Mouse (Mus musculus) hindbrain, embryonic 16.5 days (tissue): Measurements from ENCODE around the gene Mageb1. TPM values are rescaled to one million over a fixed set of nuclear protein-coding genes. Genes with fewer than 3 reads are reported as not detected.
"Not testable (repeated sequence)": the region's sequence is repeated elsewhere in the genome, so short reads cannot be mapped to it uniquely, and the experiment has no call there.

ENCODE experiments used
- ATAC-seq: fragments of 200-750 bp; cut with Nextera tagmentation; 2 replicates; pipeline ENCODE4 v1.8.0; 2017; ENCODE audit warnings: moderate TSS enrichment, moderate library complexity
- H3K27ac ChIP-seq: fragments of 300-500 bp; sonication (generic); 2 replicates; pipeline ENCODE4 v1.5.1; 2014; ENCODE audit warnings: low read depth, mild to moderate bottlenecking, control low read depth, low read length, moderate library complexity
- H3K27me3 ChIP-seq: fragments of 300-500 bp; sonication (generic); replicated peaks from 2 replicates; pipeline ENCODE4 v1.6.1; 2014; ENCODE audit warnings: low read length; ENCODE audit not compliant: control insufficient read depth, insufficient read depth
- H3K36me3 ChIP-seq: fragments of 300-500 bp; sonication (generic); 2 replicates; pipeline ENCODE4 v1.6.1; 2014; ENCODE audit warnings: mild to moderate bottlenecking, low read length, moderate library complexity, mixed read lengths; ENCODE audit not compliant: control insufficient read depth, insufficient read depth
- H3K4me1 ChIP-seq: fragments of 300-500 bp; sonication (generic); 2 replicates; pipeline ENCODE4 v1.6.1; 2014; ENCODE audit warnings: low read depth, low read length; ENCODE audit not compliant: control insufficient read depth, insufficient read depth
- H3K4me2 ChIP-seq: fragments of 300-500 bp; sonication (generic); 2 replicates; pipeline ENCODE4 v1.6.1; 2014; ENCODE audit warnings: mild to moderate bottlenecking, low read length, control low read depth, moderate library complexity
- H3K4me3 ChIP-seq: fragments of 300-500 bp; sonication (generic); 2 replicates; pipeline ENCODE4 v1.5.1; 2014; ENCODE audit warnings: mild to moderate bottlenecking, low read length, control low read depth, moderate library complexity
- H3K9ac ChIP-seq: fragments of 300-500 bp; sonication (generic); 2 replicates; pipeline ENCODE4 v1.6.1; 2014; ENCODE audit warnings: low read depth, mild to moderate bottlenecking, control low read depth, low read length, moderate library complexity
- H3K9me3 ChIP-seq: fragments of 300-500 bp; sonication (generic); 2 replicates; pipeline ENCODE4 v1.6.1; 2014; ENCODE audit warnings: mild to moderate bottlenecking, low read length, moderate library complexity; ENCODE audit not compliant: control insufficient read depth
- WGBS: fragments of 180-500 bp; shearing (Covaris S2); extraction: QIAGEN DNeasy Blood & Tissue Kit; methylation state at CpG from one replicate; pipeline ENCODE4 v1.1.7; 2014; 5-methylcytosine and 5-hydroxymethylcytosine counted together
- polyA plus RNA-seq: library from polyadenylated mRNA; unstranded; fragments of >200 nt; fragmentation: Nextera tagmentation; extraction: Ambion mirVana; gene quantifications from 2 replicates; pipeline ENCODE4 v1.2.1, GENCODE M21; 2015

Gene Mageb1
- not detected in 2 replicates for polyA plus RNA-seq

DNA sequence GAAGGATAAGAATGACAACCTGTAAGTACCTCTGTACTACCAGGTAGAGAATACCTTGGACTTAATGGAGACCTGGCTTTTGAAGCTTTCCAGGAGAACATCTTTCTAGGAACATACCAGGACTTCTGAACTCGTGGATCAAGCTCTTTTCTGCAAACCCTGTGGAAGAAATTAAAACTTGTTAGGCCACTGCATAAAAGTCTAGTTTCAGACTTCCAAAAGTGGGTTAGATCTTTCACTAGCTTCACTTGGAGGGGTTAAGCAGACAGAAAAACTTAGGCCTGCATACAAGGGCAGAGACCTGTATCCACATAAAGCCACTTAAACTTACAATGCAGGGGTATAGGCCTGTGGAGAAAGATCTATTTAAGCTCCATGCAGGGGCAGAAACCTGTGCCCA, at the start of gene Mageb1:
Gene Mageb1 (minus strand): TSS at position 101 of the 400 bp plus-strand sequence.
- not testable (repeated sequence) for H3K27ac ChIP-seq, H3K4me2 ChIP-seq, H3K27me3 ChIP-seq, ATAC-seq, H3K4me3 ChIP-seq, H3K36me3 ChIP-seq, H3K4me1 ChIP-seq, H3K9me3 ChIP-seq, H3K9ac ChIP-seq
- 17% methylated on average over 1 of the region's 1 CpGs for WGBS

Other genes with a start within 250 kb of the Mageb1 start
- not detected in 2 replicates for gene Mageb5, start 233.3 kb downstream of the Mageb1 start, polyA plus RNA-seq